Mouse (Mus musculus): Measurements from ENCODE around the gene Gfod1. TPM values are rescaled to one million over a fixed set of nuclear protein-coding genes. Genes with fewer than 3 reads are reported as not detected.

The Gfod1 gene
- polyA plus RNA-seq, 1 experiment from 2014 or later = 1.3 TPM

- Histone ChIP-seq H3K4me2 (ENCODE audit: low read length) (no peak overlapping the region), H3K9me3 (ENCODE audit: control insufficient read depth, low read length) (no peaks in the 10 kb centered on the region), H3K27me3 (ENCODE audit: control insufficient read depth, insufficient read depth, low read length) (no peaks in the 10 kb centered on the region), H3K9ac (ENCODE audit: low read length) (no peak overlapping the region), H3K27ac (replicated peaks in 1 of 2; ENCODE audit: control insufficient read depth in 1 of 2, insufficient read depth in 1 of 2, low read depth in 2 of 2, low read length in 2 of 2) (no peak overlapping the region), H3K4me1 (ENCODE audit: control insufficient read depth in 2 of 2, insufficient read depth in 2 of 2, low read length in 2 of 2) (peaks cover 19 to 39% of the 10 kb centered on the region in 2 experiments), H3K36me3 (ENCODE audit: control insufficient read depth, insufficient read depth, low read length) (no peaks in the 10 kb centered on the region), H3K4me3 (ENCODE audit: control insufficient read depth in 1 of 2, insufficient read depth in 1 of 2, low read depth in 1 of 2, low read length in 2 of 2) (no peak overlapping the region)
- ATAC-seq (ENCODE audit: insufficient number of reproducible peaks, insufficient read depth, low FRiP score, low read depth) = no peak
- WGBS = 73% methylated on average over 5 of the region's 5 CpGs
Observed at GRCm38 (mm10) chr13:43263646-43264045, 40.3 kb downstream of the Gfod1 start.

GRCm38 (mm10) chr13:43262114-43262739 lies 41.7 kb downstream of the Gfod1 start:
- 69% methylated on average over 11 of the region's 11 CpGs for WGBS
- Histone ChIP-seq H3K4me2 (ENCODE audit: low read length) (no peak overlapping the region), H3K27me3 (ENCODE audit: control insufficient read depth, insufficient read depth, low read length) (no peaks in the 10 kb centered on the region), H3K27ac (replicated peaks in 1 of 2; ENCODE audit: control insufficient read depth in 1 of 2, insufficient read depth in 1 of 2, low read depth in 2 of 2, low read length in 2 of 2) (0 out of 4 replicates have a peak overlapping the region, but pooled peaks have one; percentile 10 to 12), H3K9me3 (ENCODE audit: control insufficient read depth, low read length) (no peaks in the 10 kb centered on the region), H3K9ac (ENCODE audit: low read length) (no peak overlapping the region), H3K4me1 (ENCODE audit: control insufficient read depth in 2 of 2, insufficient read depth in 2 of 2, low read length in 2 of 2) (peaks cover 22 to 44% of the 10 kb centered on the region in 2 experiments), H3K36me3 (ENCODE audit: control insufficient read depth, insufficient read depth, low read length) (no peaks in the 10 kb centered on the region), H3K4me3 (ENCODE audit: control insufficient read depth in 1 of 2, insufficient read depth in 1 of 2, low read depth in 1 of 2, low read length in 2 of 2) (no peak overlapping the region)
- ATAC-seq (ENCODE audit: insufficient number of reproducible peaks, insufficient read depth, low FRiP score, low read depth) = 0 out of 2 replicates have a peak, but pooled peaks have one; percentile 37

GRCm38 (mm10) chr13:43261287-43261686 lies 42.7 kb downstream of the Gfod1 start:
- Histone ChIP-seq H3K27ac (replicated peaks in 1 of 2; ENCODE audit: control insufficient read depth in 1 of 2, insufficient read depth in 1 of 2, low read depth in 2 of 2, low read length in 2 of 2) (no peak overlapping the region), H3K4me2 (ENCODE audit: low read length) (no peak overlapping the region), H3K9me3 (ENCODE audit: control insufficient read depth, low read length) (no peaks in the 10 kb centered on the region), H3K4me1 (ENCODE audit: control insufficient read depth in 2 of 2, insufficient read depth in 2 of 2, low read length in 2 of 2) (peaks cover 22 to 44% of the 10 kb centered on the region in 2 experiments), H3K4me3 (ENCODE audit: control insufficient read depth in 1 of 2, insufficient read depth in 1 of 2, low read depth in 1 of 2, low read length in 2 of 2) (no peak overlapping the region), H3K27me3 (ENCODE audit: control insufficient read depth, insufficient read depth, low read length) (no peaks in the 10 kb centered on the region), H3K36me3 (ENCODE audit: control insufficient read depth, insufficient read depth, low read length) (no peaks in the 10 kb centered on the region), H3K9ac (ENCODE audit: low read length) (no peak overlapping the region)
- 0 out of 2 replicates have a peak, but pooled peaks have one; percentile 20 for ATAC-seq (ENCODE audit: insufficient number of reproducible peaks, insufficient read depth, low FRiP score, low read depth)
- 71% methylated on average over 3 of the region's 3 CpGs for WGBS

GRCm38 (mm10) chr13:43260731-43261130 lies 43.2 kb downstream of the Gfod1 start:
- no peak overlapping the region for H3K27ac ChIP-seq (replicated peaks in 1 of 2; ENCODE audit: control insufficient read depth in 1 of 2, insufficient read depth in 1 of 2, low read depth in 2 of 2, low read length in 2 of 2)
- no peaks in the 10 kb centered on the region for H3K36me3 ChIP-seq (ENCODE audit: control insufficient read depth, insufficient read depth, low read length)
- H3K4me3 ChIP-seq (ENCODE audit: control insufficient read depth in 1 of 2, insufficient read depth in 1 of 2, low read depth in 1 of 2, low read length in 2 of 2) = no peak overlapping the region
- no peak overlapping the region for H3K4me2 ChIP-seq (ENCODE audit: low read length)
- no peaks in the 10 kb centered on the region for H3K27me3 ChIP-seq (ENCODE audit: control insufficient read depth, insufficient read depth, low read length)
- 60% methylated on average over 6 of the region's 6 CpGs for WGBS
- no peaks in the 10 kb centered on the region for H3K9me3 ChIP-seq (ENCODE audit: control insufficient read depth, low read length)
- no peak for ATAC-seq (ENCODE audit: insufficient number of reproducible peaks, insufficient read depth, low FRiP score, low read depth)
- H3K4me1 ChIP-seq (ENCODE audit: control insufficient read depth in 2 of 2, insufficient read depth in 2 of 2, low read length in 2 of 2) = peaks cover 22 to 40% of the 10 kb centered on the region in 2 experiments
- no peak overlapping the region for H3K9ac ChIP-seq (ENCODE audit: low read length)

- WGBS = 96% methylated on average over 2 of the region's 2 CpGs
- H3K27me3 ChIP-seq (ENCODE audit: control insufficient read depth, insufficient read depth, low read length) = no peaks in the 10 kb centered on the region
- no peaks in the 10 kb centered on the region for H3K9me3 ChIP-seq (ENCODE audit: control insufficient read depth, low read length)
- H3K9ac ChIP-seq (ENCODE audit: low read length) = no peak overlapping the region
- no peak overlapping the region for H3K4me3 ChIP-seq (ENCODE audit: control insufficient read depth in 1 of 2, insufficient read depth in 1 of 2, low read depth in 1 of 2, low read length in 2 of 2)
- peaks cover 14 to 15% of the 10 kb centered on the region in 2 experiments for H3K4me1 ChIP-seq (ENCODE audit: control insufficient read depth in 2 of 2, insufficient read depth in 2 of 2, low read length in 2 of 2)
- no peak overlapping the region for H3K4me2 ChIP-seq (ENCODE audit: low read length)
- no peak for ATAC-seq (ENCODE audit: insufficient number of reproducible peaks, insufficient read depth, low FRiP score, low read depth)
- no peak overlapping the region for H3K27ac ChIP-seq (replicated peaks in 1 of 2; ENCODE audit: control insufficient read depth in 1 of 2, insufficient read depth in 1 of 2, low read depth in 2 of 2, low read length in 2 of 2)
- no peaks in the 10 kb centered on the region for H3K36me3 ChIP-seq (ENCODE audit: control insufficient read depth, insufficient read depth, low read length)
Observed at GRCm38 (mm10) chr13:43256447-43256846, 47.5 kb downstream of the Gfod1 start.

- no peak for ATAC-seq (ENCODE audit: insufficient number of reproducible peaks, insufficient read depth, low FRiP score, low read depth)
- no peaks in the 10 kb centered on the region for H3K9me3 ChIP-seq (ENCODE audit: control insufficient read depth, low read length)
Observed at GRCm38 (mm10) chr13:43253526-43253925, 50.4 kb downstream of the Gfod1 start.

GRCm38 (mm10) chr13:43252105-43252790 lies 51.7 kb downstream of the Gfod1 start:
- no peak overlapping the region for H3K4me3 ChIP-seq (ENCODE audit: control insufficient read depth in 1 of 2, insufficient read depth in 1 of 2, low read depth in 1 of 2, low read length in 2 of 2)
- no peak overlapping the region for H3K27ac ChIP-seq (replicated peaks in 1 of 2; ENCODE audit: control insufficient read depth in 1 of 2, insufficient read depth in 1 of 2, low read depth in 2 of 2, low read length in 2 of 2)
- H3K4me2 ChIP-seq (ENCODE audit: low read length) = no peak overlapping the region
- H3K9me3 ChIP-seq (ENCODE audit: control insufficient read depth, low read length) = no peaks in the 10 kb centered on the region
- 0 out of 2 replicates have a peak, but pooled peaks cover 1% of the 10 kb centered on the region for H3K36me3 ChIP-seq (ENCODE audit: control insufficient read depth, insufficient read depth, low read length)
- 89% methylated on average over 8 of the region's 8 CpGs for WGBS
- H3K27me3 ChIP-seq (ENCODE audit: control insufficient read depth, insufficient read depth, low read length) = no peaks in the 10 kb centered on the region
- no peak for ATAC-seq (ENCODE audit: insufficient number of reproducible peaks, insufficient read depth, low FRiP score, low read depth)
- H3K9ac ChIP-seq (ENCODE audit: low read length) = no peak overlapping the region
- peaks cover 13 to 19% of the 10 kb centered on the region in 2 experiments for H3K4me1 ChIP-seq (ENCODE audit: control insufficient read depth in 2 of 2, insufficient read depth in 2 of 2, low read length in 2 of 2)

More at GRCm38 (mm10) chr13:43253526-43253925, 50.4 kb downstream of the Gfod1 start:
- Histone ChIP-seq H3K4me2 (ENCODE audit: low read length) (no peak overlapping the region), H3K4me3 (ENCODE audit: control insufficient read depth in 1 of 2, insufficient read depth in 1 of 2, low read depth in 1 of 2, low read length in 2 of 2) (no peak overlapping the region), H3K9ac (ENCODE audit: low read length) (peak overlapping the region; percentile 41; the same call in 1 of the 2 replicates), H3K27me3 (ENCODE audit: control insufficient read depth, insufficient read depth, low read length) (no peaks in the 10 kb centered on the region), H3K36me3 (ENCODE audit: control insufficient read depth, insufficient read depth, low read length) (no peaks in the 10 kb centered on the region), H3K4me1 (ENCODE audit: control insufficient read depth in 2 of 2, insufficient read depth in 2 of 2, low read length in 2 of 2) (peaks cover 16 to 24% of the 10 kb centered on the region in 2 experiments), H3K27ac (replicated peaks in 1 of 2; ENCODE audit: control insufficient read depth in 1 of 2, insufficient read depth in 1 of 2, low read depth in 2 of 2, low read length in 2 of 2) (peak overlapping the region; percentile 30 to 35; a peak in 3 of 4 replicates)
- 30% methylated on average over 5 of the region's 5 CpGs for WGBS

All from heart, embryonic 14.5 days (tissue).